Mouse (Mus musculus): ENCODE data around the gene Zfp106. TPM values are rescaled to one million over a fixed set of nuclear protein-coding genes. Genes with fewer than 3 reads are reported as not detected.
"Not testable (repeated sequence)": the region's sequence is repeated elsewhere in the genome, so short reads cannot be mapped to it uniquely, and the experiment has no call there.

The Zfp106 gene
- polyA plus RNA-seq, 1 experiment from 2014 or later, result 32.5 TPM

- ATAC-seq (replicated peaks; ENCODE audit: low FRiP score, low read depth) (peak; percentile 73), DNase-seq (ENCODE audit: low spot score) (no peak)
- peaks cover 3% of the 10 kb centered on the region; the same call in 1 of the 2 replicates for H3K4me1 ChIP-seq (replicated peaks; ENCODE audit: insufficient read depth, low read length)
- peaks cover 4% of the 10 kb centered on the region; the same call in 1 of the 2 replicates for H3K36me3 ChIP-seq (ENCODE audit: insufficient read depth, low read length)
- TF ChIP-seq CTCF (IDR thresholded peaks at IDR 0.05; ENCODE audit: low read depth), result no peak
- H3K4me3 ChIP-seq (replicated peaks; ENCODE audit: low read depth, low read length), result peak overlapping the region; percentile 64
- peak overlapping the region; percentile 65 for H3K4me2 ChIP-seq (ENCODE audit: low read length)
- H3K9ac ChIP-seq (ENCODE audit: low read depth, low read length), result peak overlapping the region; percentile 74
- no peaks in the 10 kb centered on the region for H3K9me3 ChIP-seq (replicated peaks; ENCODE audit: low read length)
- H3K27me3 ChIP-seq (ENCODE audit: insufficient read depth, low read length), result no peaks in the 10 kb centered on the region
- peak overlapping the region; percentile 90 for H3K27ac ChIP-seq
- under 1% methylated on average over 22 of the region's 22 CpGs for WGBS
Measured at GRCm38 (mm10) chr2:120567798-120568320, 4.2 kb upstream of the Zfp106 start.

GRCm38 (mm10) chr2:120566886-120567797 lies 3.5 kb upstream of the Zfp106 start, which contains the start of gene Snap23:
Gene Snap23 (plus strand): TSS chr2:120567671.
- no peak for TF ChIP-seq CTCF (IDR thresholded peaks at IDR 0.05; ENCODE audit: low read depth)
- Histone ChIP-seq H3K36me3 (ENCODE audit: insufficient read depth, low read length) (peaks cover 4% of the 10 kb centered on the region; the same call in 1 of the 2 replicates), H3K9ac (ENCODE audit: low read depth, low read length) (peak within 1 kb of the TSS; percentile 74), H3K4me1 (replicated peaks; ENCODE audit: insufficient read depth, low read length) (peaks cover 3% of the 10 kb centered on the region; the same call in 1 of the 2 replicates), H3K27me3 (ENCODE audit: insufficient read depth, low read length) (no peaks in the 10 kb centered on the region), H3K9me3 (replicated peaks; ENCODE audit: low read length) (no peaks in the 10 kb centered on the region), H3K4me2 (ENCODE audit: low read length) (peak within 1 kb of the TSS; percentile 65), H3K4me3 (replicated peaks; ENCODE audit: low read depth, low read length) (peak within 1 kb of the TSS; percentile 64), H3K27ac (peak within 1 kb of the TSS; percentile 90)
- WGBS, result 1% methylated on average over 42 of the region's 42 CpGs
- DNase-seq (ENCODE audit: low spot score) (peak; percentile 98), ATAC-seq (replicated peaks; ENCODE audit: low FRiP score, low read depth) (peak; percentile 96)

GRCm38 (mm10) chr2:120565363-120565762 lies 1.7 kb upstream of the Zfp106 start:
- ATAC-seq (replicated peaks; ENCODE audit: low FRiP score, low read depth) (no peak), DNase-seq (ENCODE audit: low spot score) (no peak)
- Histone ChIP-seq H3K9ac (ENCODE audit: low read depth, low read length) (no peak overlapping the region), H3K27me3 (ENCODE audit: insufficient read depth, low read length) (no peaks in the 10 kb centered on the region), H3K27ac (no peak overlapping the region), H3K36me3 (ENCODE audit: insufficient read depth, low read length) (no peaks in the 10 kb centered on the region), H3K4me1 (replicated peaks; ENCODE audit: insufficient read depth, low read length) (peaks cover 3% of the 10 kb centered on the region; the same call in 1 of the 2 replicates), H3K4me2 (ENCODE audit: low read length) (no peak overlapping the region), H3K4me3 (replicated peaks; ENCODE audit: low read depth, low read length) (no peak overlapping the region), H3K9me3 (replicated peaks; ENCODE audit: low read length) (no peaks in the 10 kb centered on the region)
- WGBS, result 74% methylated on average over 2 of the region's 2 CpGs
- no peak for TF ChIP-seq CTCF (IDR thresholded peaks at IDR 0.05; ENCODE audit: low read depth)

GRCm38 (mm10) chr2:120564548-120565188 lies 1.0 kb upstream of the Zfp106 start:
- H3K27me3 ChIP-seq (ENCODE audit: insufficient read depth, low read length); H3K4me2 ChIP-seq (ENCODE audit: low read length): not testable (repeated sequence)
- WGBS, result 88% methylated on average over 4 of the region's 4 CpGs

GRCm38 (mm10) chr2:120562859-120563234 lies 796 bp downstream of the Zfp106 start:
- DNase-seq (ENCODE audit: low spot score) (no peak), ATAC-seq (replicated peaks; ENCODE audit: low FRiP score, low read depth) (no peak)
- no peaks in the 10 kb centered on the region for H3K36me3 ChIP-seq (ENCODE audit: insufficient read depth, low read length)
- 23% methylated on average over 9 of the region's 9 CpGs for whole genome bisulfite sequencing
- H3K4me1 ChIP-seq (replicated peaks; ENCODE audit: insufficient read depth, low read length), result no peaks in the 10 kb centered on the region
- H3K27me3 ChIP-seq (ENCODE audit: insufficient read depth, low read length), result no peaks in the 10 kb centered on the region
- H3K4me3 ChIP-seq (replicated peaks; ENCODE audit: low read depth, low read length), result peak overlapping the region; percentile 96
- no peaks in the 10 kb centered on the region for H3K9me3 ChIP-seq (replicated peaks; ENCODE audit: low read length)
- peak overlapping the region; percentile 72 for H3K4me2 ChIP-seq (ENCODE audit: low read length)
- H3K27ac ChIP-seq, result no peak overlapping the region
- peak overlapping the region; percentile 96 for H3K9ac ChIP-seq (ENCODE audit: low read depth, low read length)
- no peak for TF ChIP-seq CTCF (IDR thresholded peaks at IDR 0.05; ENCODE audit: low read depth)

More at GRCm38 (mm10) chr2:120564548-120565188, 1.0 kb upstream of the Zfp106 start:
- H3K4me1 ChIP-seq (replicated peaks; ENCODE audit: insufficient read depth, low read length); ATAC-seq (replicated peaks; ENCODE audit: low FRiP score, low read depth); H3K36me3 ChIP-seq (ENCODE audit: insufficient read depth, low read length); H3K4me3 ChIP-seq (replicated peaks; ENCODE audit: low read depth, low read length); DNase-seq (ENCODE audit: low spot score); H3K9me3 ChIP-seq (replicated peaks; ENCODE audit: low read length); H3K9ac ChIP-seq (ENCODE audit: low read depth, low read length); H3K27ac ChIP-seq: not testable (repeated sequence)

GRCm38 (mm10) chr2:120561524-120561923 lies 2.1 kb downstream of the Zfp106 start:
- DNase-seq (ENCODE audit: low spot score), result no peak
- H3K9ac ChIP-seq (ENCODE audit: low read depth, low read length), result no peak overlapping the region
- H3K27me3 ChIP-seq (ENCODE audit: insufficient read depth, low read length), result no peaks in the 10 kb centered on the region
- H3K27ac ChIP-seq, result no peak overlapping the region
- ATAC-seq (replicated peaks; ENCODE audit: low FRiP score, low read depth), result no peak
- no peaks in the 10 kb centered on the region for H3K4me1 ChIP-seq (replicated peaks; ENCODE audit: insufficient read depth, low read length)
- H3K4me2 ChIP-seq (ENCODE audit: low read length), result no peak overlapping the region
- no peaks in the 10 kb centered on the region for H3K9me3 ChIP-seq (replicated peaks; ENCODE audit: low read length)
- 95% methylated on average over 1 of the region's 1 CpGs for WGBS
- no peaks in the 10 kb centered on the region for H3K36me3 ChIP-seq (ENCODE audit: insufficient read depth, low read length)
- H3K4me3 ChIP-seq (replicated peaks; ENCODE audit: low read depth, low read length), result no peak overlapping the region
- no peak for TF ChIP-seq CTCF (IDR thresholded peaks at IDR 0.05; ENCODE audit: low read depth)

Data from kidney, postnatal 0 days (tissue).